Mouse (Mus musculus) right cerebral cortex, postnatal 10 days (tissue): ENCODE results near the gene Zfp326.

Experiments
- DNase-seq, 2 experiments: peaks; one replicate each; pipeline ENCODE4 v3.0.0; 2021; ENCODE audit warnings: low spot score in 2 of 2

The Zfp326 gene

GRCm38 (mm10) chr5:105941951-105942350 lies 65.6 kb downstream of the Zfp326 start:
- DNase-seq: no peak
